Mouse (Mus musculus): Measurements from ENCODE around the gene Cetn3.

Cetn3 gene

GRCm38 (mm10) chr13:81822750-81823149 is 39.9 kb downstream of the Cetn3 start:
- in situ Hi-C loops (cut with MboI, MseI), result no loop called here

- in situ Hi-C loops (cut with MboI, MseI), result no loop called here
Observed at GRCm38 (mm10) chr13:81824576-81825330, 41.9 kb downstream of the Cetn3 start.

- in situ Hi-C loops (cut with MboI, MseI), result no loop called here
Observed at GRCm38 (mm10) chr13:81828486-81828885, 45.6 kb downstream of the Cetn3 start.

- in situ Hi-C loops (cut with MboI, MseI), result no loop called here
Observed at GRCm38 (mm10) chr13:81831838-81832237, 49.0 kb downstream of the Cetn3 start.

- in situ Hi-C loops (cut with MboI, MseI), result no loop called here
Observed at GRCm38 (mm10) chr13:81836386-81837177, 53.7 kb downstream of the Cetn3 start.

GRCm38 (mm10) chr13:81838016-81838415 is 55.1 kb downstream of the Cetn3 start:
- in situ Hi-C loops (cut with MboI, MseI), result no loop called here

GRCm38 (mm10) chr13:81838948-81839347 is 56.1 kb downstream of the Cetn3 start:
- in situ Hi-C loops (cut with MboI, MseI), result no loop called here

- in situ Hi-C loops (cut with MboI, MseI), result no loop called here
Observed at GRCm38 (mm10) chr13:81840246-81840645, 57.4 kb downstream of the Cetn3 start.

GRCm38 (mm10) chr13:81840646-81841045 is 57.8 kb downstream of the Cetn3 start:
- in situ Hi-C loops (cut with MboI, MseI), result no loop called here

GRCm38 (mm10) chr13:81842278-81842677 is 59.4 kb downstream of the Cetn3 start:
- in situ Hi-C loops (cut with MboI, MseI), result no loop called here
